Mouse (Mus musculus) intestine, postnatal 0 days (tissue): ENCODE data around the gene Pcnx4. TPM values are rescaled to one million over a fixed set of nuclear protein-coding genes. Genes with fewer than 3 reads are reported as not detected.

Source experiments
- ATAC-seq: fragments of 200-750 bp; cut with Nextera tagmentation; 2 replicates; pipeline ENCODE4 v1.8.0; 2017; ENCODE audit warnings: mild to moderate bottlenecking, moderate TSS enrichment, moderate library complexity
- H3K27ac ChIP-seq: fragments of 300-500 bp; sonication (generic); 2 replicates; pipeline ENCODE4 v1.5.1; 2014; ENCODE audit warnings: mild to moderate bottlenecking, low read depth, low read length, moderate library complexity
- H3K27me3 ChIP-seq: fragments of 300-500 bp; sonication (generic); replicated peaks from 2 replicates; pipeline ENCODE4 v1.6.1; 2014; ENCODE audit warnings: low read length, mixed read lengths; ENCODE audit not compliant: control insufficient read depth, insufficient read depth
- H3K36me3 ChIP-seq: fragments of 300-500 bp; sonication (generic); 2 replicates; pipeline ENCODE4 v1.6.1; 2014; ENCODE audit warnings: mild to moderate bottlenecking, moderate library complexity; ENCODE audit not compliant: control insufficient read depth, insufficient read depth
- H3K4me1 ChIP-seq: fragments of 300-500 bp; sonication (generic); replicated peaks from 2 replicates; pipeline ENCODE4 v1.6.1; 2014; ENCODE audit warnings: antibody characterized with exemption, low read length, mixed read lengths; ENCODE audit not compliant: control insufficient read depth, insufficient read depth
- H3K4me2 ChIP-seq: fragments of 300-500 bp; sonication (generic); replicated peaks from 2 replicates; pipeline ENCODE4 v1.6.1; 2014; ENCODE audit warnings: low read depth, mild to moderate bottlenecking, moderate library complexity
- H3K4me3 ChIP-seq: fragments of 300-500 bp; sonication (generic); 2 replicates; pipeline ENCODE4 v1.5.1; 2014; ENCODE audit warnings: low read depth, low read length
- H3K9ac ChIP-seq: fragments of 300-500 bp; sonication (generic); 2 replicates; pipeline ENCODE4 v1.6.1; 2014; ENCODE audit warnings: mild to moderate bottlenecking, low read depth, low read length
- H3K9me3 ChIP-seq: fragments of 300-500 bp; sonication (generic); 2 replicates; pipeline ENCODE4 v1.6.1; 2016; ENCODE audit warnings: mixed run types; ENCODE audit not compliant: control insufficient read depth
- CTCF ChIP-seq: sonication (generic); IDR thresholded peaks from 2 replicates; pipeline ENCODE4 v1.5.1; 2016; ENCODE audit warnings: low read depth, mild to moderate bottlenecking, control low read depth, antibody characterized with exemption, moderate library complexity
- WGBS: fragments of 180-500 bp; shearing (Covaris S2); extraction: QIAGEN DNeasy Blood & Tissue Kit; methylation state at CpG from one replicate; pipeline ENCODE4 v1.1.7; 2014; 5-methylcytosine and 5-hydroxymethylcytosine counted together
- polyA plus RNA-seq: library from polyadenylated mRNA; unstranded; fragments of >200 nt; fragmentation: Nextera tagmentation; extraction: Ambion mirVana; gene quantifications from 2 replicates; pipeline ENCODE4 v1.2.1, GENCODE M21; 2015

The Pcnx4 gene
- polyA plus RNA-seq, 1 experiment from 2014 or later = 2.8 TPM

DNA sequence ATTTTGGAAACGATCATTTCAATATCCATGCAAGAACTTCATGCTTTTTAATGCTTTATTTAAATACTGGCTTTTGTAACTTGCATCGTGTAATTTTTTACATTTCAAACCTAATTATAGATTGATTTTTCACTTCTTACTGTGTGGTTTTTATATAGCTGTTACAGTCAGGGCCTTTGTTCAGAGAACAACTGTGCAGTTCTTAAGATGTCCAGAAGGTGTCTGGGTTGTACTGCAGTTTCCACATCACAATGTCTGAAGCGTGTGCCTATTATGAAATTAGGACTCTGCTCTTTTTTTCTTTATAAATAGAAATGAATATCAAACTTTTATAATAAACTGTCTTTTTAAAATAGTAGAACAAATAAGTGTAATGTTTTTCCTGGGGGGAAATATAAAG, 20.7 kb upstream of the Pcnx4 start:
- H3K4me2 ChIP-seq = no peak overlapping the region
- H3K4me3 ChIP-seq = no peak overlapping the region
- H3K4me1 ChIP-seq = no peaks in the 10 kb centered on the region; the same call in 1 of the 2 replicates
- no peak overlapping the region for H3K27ac ChIP-seq
- peak; percentile 71 for TF ChIP-seq CTCF
- no peaks in the 10 kb centered on the region for H3K9me3 ChIP-seq
- H3K9ac ChIP-seq = no peak overlapping the region
- no peak for ATAC-seq
- no peaks in the 10 kb centered on the region for H3K36me3 ChIP-seq
- 69% methylated on average over 3 of the region's 3 CpGs for WGBS
- H3K27me3 ChIP-seq = no peaks in the 10 kb centered on the region

DNA sequence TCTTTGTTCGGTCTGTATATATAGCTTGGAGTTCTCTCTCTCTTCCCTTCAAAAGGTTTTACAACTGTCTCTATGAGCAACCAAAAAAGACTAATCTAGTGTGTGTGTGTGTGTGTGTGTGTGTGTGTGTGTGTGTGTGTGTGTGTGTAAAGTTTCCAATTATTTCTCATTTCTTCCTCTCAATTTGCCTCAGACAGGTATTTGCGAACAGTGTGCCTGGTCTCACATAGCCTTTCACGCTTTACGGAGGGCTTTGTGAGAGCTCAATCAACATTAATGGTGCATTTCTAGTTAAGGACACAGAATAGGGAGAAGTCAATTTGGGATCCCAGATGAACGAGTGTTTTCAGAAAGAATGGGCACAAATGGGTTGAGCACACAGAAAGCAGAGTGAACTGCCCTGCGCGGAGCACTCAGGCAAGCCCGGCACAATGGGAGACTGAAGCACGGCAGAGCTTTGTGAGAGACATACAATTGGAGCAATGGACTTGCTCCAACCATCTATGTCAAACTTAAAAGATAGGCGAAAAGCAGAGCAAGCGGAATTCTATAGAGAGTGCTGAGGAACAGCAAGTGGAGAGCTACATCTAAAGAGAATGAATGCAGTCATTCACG, 18.0 kb upstream of the Pcnx4 start:
- Histone ChIP-seq H3K27me3 (no peaks in the 10 kb centered on the region), H3K4me2 (no peak overlapping the region), H3K9ac (no peak overlapping the region), H3K27ac (no peak overlapping the region), H3K9me3 (no peaks in the 10 kb centered on the region), H3K36me3 (no peaks in the 10 kb centered on the region), H3K4me1 (no peaks in the 10 kb centered on the region; the same call in 1 of the 2 replicates), H3K4me3 (no peak overlapping the region)
- no peak for ATAC-seq
- no peak for TF ChIP-seq CTCF
- 89% methylated on average over 12 of the region's 12 CpGs for WGBS

DNA sequence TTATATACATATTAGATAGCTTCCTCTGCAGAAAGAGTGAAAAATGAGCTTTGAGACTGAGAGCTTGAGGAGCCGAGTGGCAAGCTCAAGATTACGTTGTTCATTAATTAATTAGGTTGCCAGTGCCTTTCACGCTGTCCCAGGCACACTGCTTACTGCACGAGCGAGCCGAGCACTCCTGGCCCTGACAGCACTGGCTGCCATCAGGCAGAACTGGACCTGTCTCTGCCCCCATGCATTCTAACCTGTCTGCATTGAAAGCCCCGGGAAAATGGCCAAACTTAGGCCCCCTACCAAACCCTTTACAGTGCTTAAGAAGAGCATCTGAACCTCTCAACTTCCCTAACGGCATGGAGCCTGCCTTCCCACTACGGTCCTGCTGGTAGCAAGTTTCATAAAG, 16.8 kb upstream of the Pcnx4 start:
- H3K4me1 ChIP-seq = no peaks in the 10 kb centered on the region; the same call in 1 of the 2 replicates
- no peak overlapping the region for H3K9ac ChIP-seq
- ATAC-seq = no peak
- H3K36me3 ChIP-seq = no peaks in the 10 kb centered on the region
- no peak for TF ChIP-seq CTCF
- no peak overlapping the region for H3K27ac ChIP-seq
- H3K9me3 ChIP-seq = no peaks in the 10 kb centered on the region
- H3K27me3 ChIP-seq = no peaks in the 10 kb centered on the region
- H3K4me3 ChIP-seq = no peak overlapping the region
- 68% methylated on average over 9 of the region's 9 CpGs for WGBS
- H3K4me2 ChIP-seq = no peak overlapping the region

DNA sequence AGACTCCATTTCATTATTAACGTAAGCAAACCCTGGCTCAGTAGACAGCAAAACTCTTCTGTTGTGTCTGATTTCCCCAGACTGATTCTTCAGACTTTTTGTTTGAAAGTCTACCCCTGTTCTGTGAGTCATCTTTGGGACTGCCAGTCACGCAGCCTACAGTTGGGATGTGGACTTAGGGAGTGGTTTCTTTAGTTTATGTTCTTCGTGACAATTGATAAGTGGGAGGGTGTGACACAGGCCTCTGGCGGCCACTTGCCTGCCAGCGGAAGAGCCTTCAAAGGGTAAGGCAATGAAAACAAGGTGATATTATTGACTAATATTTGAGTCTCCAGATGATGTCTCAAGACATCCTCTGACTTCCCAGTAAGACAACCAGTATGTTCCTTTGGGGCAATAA, 16.3 kb upstream of the Pcnx4 start:
- no peak overlapping the region for H3K27ac ChIP-seq
- no peaks in the 10 kb centered on the region for H3K27me3 ChIP-seq
- no peak for TF ChIP-seq CTCF
- H3K4me2 ChIP-seq = no peak overlapping the region
- no peak for ATAC-seq
- H3K36me3 ChIP-seq = no peaks in the 10 kb centered on the region
- no peak overlapping the region for H3K4me3 ChIP-seq
- H3K9ac ChIP-seq = no peak overlapping the region
- WGBS = 34% methylated on average over 5 of the region's 5 CpGs
- H3K9me3 ChIP-seq = no peaks in the 10 kb centered on the region
- no peaks in the 10 kb centered on the region; the same call in 1 of the 2 replicates for H3K4me1 ChIP-seq

DNA sequence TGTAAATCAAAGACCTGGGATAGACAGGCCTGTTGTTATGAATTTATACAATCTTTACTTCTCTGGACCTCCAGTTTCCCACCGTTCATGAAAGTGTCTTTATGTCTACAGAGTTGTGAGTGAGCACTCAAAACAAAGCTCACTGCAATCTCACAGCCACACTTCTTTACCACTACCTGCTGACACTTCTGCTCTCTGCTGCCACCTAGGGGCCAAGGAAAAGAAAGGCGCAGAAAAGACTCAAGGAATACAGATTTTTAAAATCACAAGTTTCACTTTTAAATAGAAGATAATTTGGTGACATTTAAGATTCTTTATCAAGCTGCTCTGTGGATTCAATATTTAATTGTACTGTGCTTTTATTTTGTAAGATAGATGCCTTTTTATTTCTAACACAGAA, 15.5 kb upstream of the Pcnx4 start:
- H3K4me3 ChIP-seq = no peak overlapping the region
- no peaks in the 10 kb centered on the region; the same call in 1 of the 2 replicates for H3K4me1 ChIP-seq
- H3K27ac ChIP-seq = no peak overlapping the region
- H3K9me3 ChIP-seq = no peaks in the 10 kb centered on the region
- no peaks in the 10 kb centered on the region for H3K36me3 ChIP-seq
- no peak overlapping the region for H3K9ac ChIP-seq
- 3% methylated on average over 2 of the region's 2 CpGs for WGBS
- TF ChIP-seq CTCF = peak; percentile 92
- H3K27me3 ChIP-seq = no peaks in the 10 kb centered on the region
- ATAC-seq = no peak
- H3K4me2 ChIP-seq = no peak overlapping the region

DNA sequence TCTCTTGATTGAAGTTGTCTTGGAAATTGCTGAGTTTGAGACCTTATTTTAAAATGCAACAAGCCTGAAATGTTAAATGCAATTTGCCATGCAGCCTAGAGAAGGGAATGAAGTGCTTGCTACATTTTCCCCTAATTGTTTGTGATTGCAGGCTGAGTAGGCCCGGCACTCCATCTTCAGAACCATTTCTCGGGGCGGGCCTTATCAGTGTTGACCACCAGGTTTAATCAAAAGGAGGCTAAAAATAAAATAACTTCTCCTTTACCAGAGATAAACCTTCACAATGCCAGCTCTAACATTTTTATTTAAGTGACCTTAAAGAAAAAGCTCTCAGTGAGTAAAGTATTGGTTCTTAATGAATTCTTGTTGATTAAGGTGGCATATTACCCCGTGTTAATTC, 10.6 kb upstream of the Pcnx4 start:
- H3K27ac ChIP-seq = no peak overlapping the region
- H3K9me3 ChIP-seq = no peaks in the 10 kb centered on the region
- no peaks in the 10 kb centered on the region for H3K36me3 ChIP-seq
- H3K4me2 ChIP-seq = no peak overlapping the region
- no peak overlapping the region for H3K4me3 ChIP-seq
- WGBS = 63% methylated on average over 4 of the region's 4 CpGs
- ATAC-seq = no peak
- H3K9ac ChIP-seq = no peak overlapping the region
- no peak for TF ChIP-seq CTCF
- no peaks in the 10 kb centered on the region for H3K4me1 ChIP-seq
- no peaks in the 10 kb centered on the region for H3K27me3 ChIP-seq

DNA sequence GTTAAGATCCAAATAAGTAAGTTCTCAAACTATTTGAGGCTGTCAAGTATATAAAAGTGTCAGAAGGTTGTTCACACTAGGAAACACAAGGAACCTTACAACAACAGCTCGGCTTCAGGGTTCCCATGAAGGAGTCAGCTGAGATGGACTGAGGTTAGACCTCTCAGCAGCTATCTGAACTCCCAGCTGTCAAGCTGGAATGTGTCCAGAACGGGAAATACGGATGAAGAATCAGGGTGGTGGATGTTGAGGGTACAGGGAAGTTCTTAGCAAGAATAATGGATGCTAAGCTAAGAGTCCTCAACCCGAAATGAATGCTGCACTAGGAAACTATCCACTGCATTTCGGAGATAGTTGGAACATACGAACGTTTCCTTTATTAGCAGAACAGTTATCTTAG, 3.9 kb upstream of the Pcnx4 start:
- ATAC-seq = no peak
- no peak overlapping the region for H3K27ac ChIP-seq
- WGBS = 81% methylated on average over 7 of the region's 7 CpGs

More for the DNA sequence above, 3.9 kb upstream of the Pcnx4 start:
- no peaks in the 10 kb centered on the region for H3K4me1 ChIP-seq
- H3K4me3 ChIP-seq = no peak overlapping the region
- TF ChIP-seq CTCF = no peak
- no peaks in the 10 kb centered on the region for H3K36me3 ChIP-seq
- H3K9me3 ChIP-seq = no peaks in the 10 kb centered on the region
- H3K27me3 ChIP-seq = no peaks in the 10 kb centered on the region
- H3K9ac ChIP-seq = no peak overlapping the region
- H3K4me2 ChIP-seq = no peak overlapping the region
